In genomic region chr2:168019201-168019715, GRCm38 (mm10) we compare ENCODE assay signal across 8 mouse cellular contexts. TPM values are rescaled to one million over a fixed set of nuclear protein-coding genes. Genes with fewer than 3 reads are reported as not detected.
DNase-seq lines count a peak whose midpoint lies in the region; ATAC-seq and TF ChIP-seq lines count a peak whose summit lies in the region.
"Had no signal": no experiment of that assay in that cellular context is flagged by ENCODE, and none has a peak within 500 bp of the region (broad histone marks: within the 10 kb centered on the region; RNA-seq: fewer than 3 reads in every experiment).

No protein-coding gene starts in this region.

- no peak for TF ChIP-seq CTCF in thymus, adult 2 months (IDR thresholded peaks at IDR 0.05; ENCODE audit: borderline replicate concordance, control insufficient read depth, extremely low read depth, insufficient read depth, low read length, poor library complexity)

- peak; percentile 56 for ATAC-seq in embryonic facial prominence, embryonic 14.5 days (ENCODE audit: low read depth)
- ATAC-seq in heart, embryonic 13.5 days (ENCODE audit: extremely low read depth, insufficient number of reproducible peaks, low FRiP score, low TSS enrichment), result no peak
- peak; percentile 20; the same call in 1 of the 2 replicates for ATAC-seq in stomach, embryonic 15.5 days (ENCODE audit: insufficient read depth, low FRiP score, low read depth)

- intact Hi-C loops in left cerebral cortex, postnatal 14 days (cut with DNase I), result loop anchor here (10.0 kb wide), 1 partner anchor 334 kb away; the partner anchor contains the start of genes Cebpb and Tmem189

- TF ChIP-seq POLR2A in thymus, adult 2 months (IDR thresholded peaks at IDR 0.05; ENCODE audit: control insufficient read depth, extremely low read depth, insufficient read depth, low read length, poor library complexity), result no peak

- no peaks in the 10 kb centered on the region for H3K9me3 ChIP-seq in embryonic facial prominence, embryonic 14.5 days (ENCODE audit: control insufficient read depth, low read length)
- H3K9me3 ChIP-seq in heart, embryonic 13.5 days, result no peaks in the 10 kb centered on the region
- no peaks in the 10 kb centered on the region for H3K9me3 ChIP-seq in stomach, embryonic 15.5 days
- H3K9me3 ChIP-seq: midbrain, embryonic 12.5 days had no signal

- H3K4me3 ChIP-seq in embryonic facial prominence, embryonic 14.5 days (ENCODE audit: low read depth, low read length), result no peak overlapping the region
- H3K4me3 ChIP-seq in heart, embryonic 13.5 days, result no peak overlapping the region
- H3K4me3 ChIP-seq in stomach, embryonic 15.5 days (replicated peaks), result no peak overlapping the region
- no peak overlapping the region for H3K4me3 ChIP-seq in thymus, adult 2 months (ENCODE audit: control insufficient read depth, insufficient read depth, low read length)
- H3K4me3 ChIP-seq: midbrain, embryonic 12.5 days had no signal

- no peaks in the 10 kb centered on the region for H3K27me3 ChIP-seq in embryonic facial prominence, embryonic 14.5 days (replicated peaks; ENCODE audit: control insufficient read depth, insufficient read depth, low read length)
- H3K27me3 ChIP-seq in heart, embryonic 13.5 days (replicated peaks), result no peaks in the 10 kb centered on the region
- no peaks in the 10 kb centered on the region for H3K27me3 ChIP-seq in stomach, embryonic 15.5 days (replicated peaks)
- H3K27me3 ChIP-seq in thymus, adult 2 months (ENCODE audit: control insufficient read depth, insufficient read depth, low read length), result no peaks in the 10 kb centered on the region
- H3K27me3 ChIP-seq: midbrain, embryonic 12.5 days had no signal

- H3K4me1 ChIP-seq in embryonic facial prominence, embryonic 14.5 days (ENCODE audit: control insufficient read depth, insufficient read depth, low read length), result peaks cover 3% of the 10 kb centered on the region; the same call in 1 of the 2 replicates
- H3K4me1 ChIP-seq in heart, embryonic 13.5 days, result peaks cover 14% of the 10 kb centered on the region
- peaks cover 37% of the 10 kb centered on the region for H3K4me1 ChIP-seq in stomach, embryonic 15.5 days
- no peaks in the 10 kb centered on the region for H3K4me1 ChIP-seq in thymus, adult 2 months (replicated peaks; ENCODE audit: control insufficient read depth, insufficient read depth, low read length)
- H3K4me1 ChIP-seq: midbrain, embryonic 12.5 days had no signal

- no peaks in the 10 kb centered on the region for H3K36me3 ChIP-seq in embryonic facial prominence, embryonic 14.5 days (ENCODE audit: control insufficient read depth, insufficient read depth, low read length)
- no peaks in the 10 kb centered on the region for H3K36me3 ChIP-seq in heart, embryonic 13.5 days
- H3K36me3 ChIP-seq in stomach, embryonic 15.5 days, result no peaks in the 10 kb centered on the region
- no peaks in the 10 kb centered on the region for H3K36me3 ChIP-seq in thymus, adult 2 months (ENCODE audit: control insufficient read depth, insufficient read depth, low read length)
- H3K36me3 ChIP-seq: midbrain, embryonic 12.5 days had no signal

- H3K27ac ChIP-seq in embryonic facial prominence, embryonic 14.5 days (replicated peaks; ENCODE audit: low read depth, low read length), result peak overlapping the region; percentile 9
- H3K27ac ChIP-seq in heart, embryonic 13.5 days (replicated peaks), result peak overlapping the region; percentile 72
- peak overlapping the region; percentile 70 for H3K27ac ChIP-seq in stomach, embryonic 15.5 days
- no peak overlapping the region for H3K27ac ChIP-seq in thymus, adult 2 months (ENCODE audit: control insufficient read depth, insufficient read depth, low read length)
- H3K27ac ChIP-seq: midbrain, embryonic 12.5 days had no signal

- H3K9ac ChIP-seq in embryonic facial prominence, embryonic 14.5 days (ENCODE audit: low read depth, low read length), result no peak overlapping the region
- peak overlapping the region; percentile 1; the same call in 1 of the 2 replicates for H3K9ac ChIP-seq in heart, embryonic 13.5 days
- no peak overlapping the region for H3K9ac ChIP-seq in stomach, embryonic 15.5 days
- H3K9ac ChIP-seq: midbrain, embryonic 12.5 days had no signal

- 64% methylated on average over 9 of the region's 9 CpGs for WGBS in embryonic facial prominence, embryonic 14.5 days
- WGBS in heart, embryonic 13.5 days, result 42% methylated on average over 9 of the region's 9 CpGs
- WGBS in stomach, embryonic 15.5 days, result 55% methylated on average over 9 of the region's 9 CpGs
- 96% methylated on average over 9 of the region's 9 CpGs for WGBS in thymus, adult 2 months

- DNase-seq in left cerebral cortex, postnatal 14 days (ENCODE audit: low spot score in 2 of 2), result peak; percentile 32 to 34
- DNase-seq in left cerebral cortex, adult 11 months (ENCODE audit: low spot score), result no peak
- DNase-seq in embryonic facial prominence, embryonic 14.5 days (ENCODE audit: low spot score), result peak; percentile 66
- peak; percentile 24 to 56 for DNase-seq in layer of hippocampus, postnatal 14 days (ENCODE audit: low spot score in 2 of 2)
- DNase-seq in thymus, adult 2 months, result no peak

- H3K4me2 ChIP-seq in embryonic facial prominence, embryonic 14.5 days (ENCODE audit: low read depth, low read length), result no peak overlapping the region
- no peak overlapping the region for H3K4me2 ChIP-seq in heart, embryonic 13.5 days
- H3K4me2 ChIP-seq in stomach, embryonic 15.5 days, result no peak overlapping the region
- H3K4me2 ChIP-seq: midbrain, embryonic 12.5 days had no signal

RNA-seq across cellular contexts. Expression of gene Ripor3, which starts 8.8 kb away (rescaled TPM):
- 1 to 10 TPM in 1 of 2 experiments, under 1 TPM in 1; 0.42 to 1.5 TPM for total RNA-seq in left cerebral cortex, postnatal 14 days (2021)
- polyA plus RNA-seq in embryonic facial prominence, embryonic 14.5 days (2014; fragmentation: Nextera tagmentation; extraction: Ambion mirVana), result 4.1 and 5.9 TPM in 2 replicates
- 0.67 and 1.2 TPM in 2 replicates for polyA plus RNA-seq in heart, embryonic 13.5 days (2015; fragmentation: Nextera tagmentation; extraction: Ambion mirVana)
- total RNA-seq in layer of hippocampus, postnatal 14 days (2021), result under 1 TPM; 0.14 to 0.21 TPM
- polyA plus RNA-seq in stomach, embryonic 15.5 days (2015; fragmentation: Nextera tagmentation; extraction: Ambion mirVana), result 3.5 and 4.5 TPM in 2 replicates
- 1.4 and 1.5 TPM in 2 replicates for polyA plus RNA-seq in thymus, adult 2 months (2012; rRNA removed)

Comparison
In these comparisons a context has a peak if more than half of its experiments do, and no peak if none do; other contexts are left out.
1. DNase-seq: peak in left cerebral cortex, postnatal 14 days (2 of 2), embryonic facial prominence, embryonic 14.5 days (single experiment) and layer of hippocampus, postnatal 14 days (2 of 2); none in left cerebral cortex, adult 11 months (single experiment) and thymus, adult 2 months (single experiment).